Mouse (Mus musculus) brain, embryonic 14.5 days (tissue): Measurements from ENCODE around the gene Pm20d2.

ENCODE experiments used
- CTCF ChIP-seq: fragments of 200-500 bp; IDR thresholded peaks from 2 replicates; pipeline ENCODE4 v1.5.1; 2012; ENCODE audit warnings: inconsistent platforms, mild to moderate bottlenecking, moderate library complexity, borderline replicate concordance; ENCODE audit not compliant: insufficient read depth, insufficient read length; ENCODE audit errors: extremely low read depth
- POLR2A ChIP-seq: fragments of 200-500 bp; IDR thresholded peaks from 2 replicates; pipeline ENCODE4 v1.6.1; 2012; ENCODE audit warnings: mild to moderate bottlenecking, inconsistent platforms, borderline replicate concordance; ENCODE audit not compliant: poor library complexity, insufficient read depth, insufficient read length, severe bottlenecking; ENCODE audit errors: extremely low read depth

- no peak for TF ChIP-seq CTCF
- no peak for TF ChIP-seq POLR2A
These were observed 40.4 kb downstream of the Pm20d2 start for GRCm38 (mm10) chr4:33149150-33149549.
